19 mouse cellular contexts compared by ENCODE assay signal in genomic region chr5:66509151-66509550, GRCm38 (mm10).
A peak's percentile ranks its signal among the peaks of the same experiment; 100 is the strongest.
DNase-seq lines count a peak whose midpoint lies in the region; ATAC-seq and TF ChIP-seq lines count a peak whose summit lies in the region.
"Had no signal": no experiment of that assay in that cellular context is flagged by ENCODE, and none has a peak within 500 bp of the region (broad histone marks: within the 10 kb centered on the region; RNA-seq: fewer than 3 reads in every experiment).

No protein-coding gene starts in this region.

- no peak for ATAC-seq in kidney, embryonic 16.5 days (ENCODE audit: low FRiP score, low TSS enrichment)
- ATAC-seq: forebrain, embryonic 13.5 days; forebrain, embryonic 15.5 days had no signal

- H3K36me3 ChIP-seq in kidney, adult 2 months (ENCODE audit: control insufficient read depth, insufficient read depth, low read length), result no peaks in the 10 kb centered on the region
- H3K36me3 ChIP-seq in kidney, embryonic 16.5 days (ENCODE audit: insufficient read depth, low read length), result no peaks in the 10 kb centered on the region
- H3K36me3 ChIP-seq: embryonic facial prominence, embryonic 10.5 days; embryonic facial prominence, embryonic 12.5 days; forebrain, embryonic 15.5 days had no signal

- H3K9ac ChIP-seq in kidney, embryonic 16.5 days (replicated peaks; ENCODE audit: low read length), result no peak overlapping the region
- H3K9ac ChIP-seq: embryonic facial prominence, embryonic 12.5 days; forebrain, embryonic 13.5 days; forebrain, embryonic 15.5 days had no signal

- no peak overlapping the region for H3K4me2 ChIP-seq in kidney, embryonic 16.5 days (replicated peaks; ENCODE audit: low read depth, low read length)
- H3K4me2 ChIP-seq: embryonic facial prominence, embryonic 12.5 days; forebrain, embryonic 13.5 days; forebrain, embryonic 15.5 days had no signal

- peak overlapping the region; percentile 8; the same call in 1 of the 2 replicates for H3K27ac ChIP-seq in kidney, adult 2 months (ENCODE audit: insufficient read depth, low read depth, low read length)
- peak overlapping the region; percentile 57 for H3K27ac ChIP-seq in kidney, embryonic 16.5 days (ENCODE audit: low read length)
- H3K27ac ChIP-seq: embryonic facial prominence, embryonic 10.5 days; embryonic facial prominence, embryonic 12.5 days; forebrain, embryonic 13.5 days; forebrain, embryonic 15.5 days had no signal

- 69% methylated on average over 5 of the region's 5 CpGs for WGBS in kidney, adult 2 months
- WGBS in kidney, embryonic 16.5 days, result 72% methylated on average over 5 of the region's 5 CpGs

- TF ChIP-seq POLR2A in kidney, adult 2 months (IDR thresholded peaks at IDR 0.05; ENCODE audit: low read depth, low read length), result no peak

- H3K4me3 ChIP-seq in kidney, adult 2 months (ENCODE audit: insufficient read depth, low read depth, low read length), result no peak overlapping the region
- H3K4me3 ChIP-seq in kidney, embryonic 16.5 days (ENCODE audit: low read length), result no peak overlapping the region
- H3K4me3 ChIP-seq: embryonic facial prominence, embryonic 10.5 days; embryonic facial prominence, embryonic 12.5 days; forebrain, embryonic 13.5 days; forebrain, embryonic 15.5 days had no signal

- DNase-seq in heart, adult 11 months, result peak; percentile 55
- DNase-seq in heart, postnatal 4 days, result no peak
- DNase-seq in kidney, adult 2 months, result no peak
- DNase-seq in kidney, adult 9 months, result no peak
- no peak for DNase-seq in kidney, adult 18-20 months
- DNase-seq in ovary, postnatal 14 days (ENCODE audit: low spot score), result no peak
- DNase-seq: adrenal gland, adult 2 months; adrenal gland, postnatal 10 days; adrenal gland, postnatal 25 days; cerebellum, adult 11-12 months; cerebellum, adult 2 months; cerebellum, adult 9-10 months; cerebellum, postnatal 10 days; cerebellum, postnatal 25 days had no signal

- H3K4me1 ChIP-seq in kidney, adult 2 months (ENCODE audit: control insufficient read depth, insufficient read depth, low read length), result peaks cover 23% of the 10 kb centered on the region
- H3K4me1 ChIP-seq in kidney, embryonic 16.5 days (ENCODE audit: insufficient read depth, low read length), result peaks cover 44% of the 10 kb centered on the region
- H3K4me1 ChIP-seq: forebrain, embryonic 13.5 days; forebrain, embryonic 15.5 days had no signal

- H3K9me3 ChIP-seq in kidney, embryonic 16.5 days (ENCODE audit: low read length), result no peaks in the 10 kb centered on the region
- H3K9me3 ChIP-seq: embryonic facial prominence, embryonic 10.5 days; embryonic facial prominence, embryonic 12.5 days; forebrain, embryonic 13.5 days; forebrain, embryonic 15.5 days had no signal

- no peaks in the 10 kb centered on the region for H3K27me3 ChIP-seq in kidney, adult 2 months (replicated peaks; ENCODE audit: control insufficient read depth, insufficient read depth, low read length)
- no peaks in the 10 kb centered on the region for H3K27me3 ChIP-seq in kidney, embryonic 16.5 days (ENCODE audit: insufficient read depth, low read length)
- H3K27me3 ChIP-seq: embryonic facial prominence, embryonic 12.5 days; forebrain, embryonic 13.5 days; forebrain, embryonic 15.5 days had no signal

- no peak for TF ChIP-seq CTCF in kidney, adult 2 months (conservative IDR thresholded peaks at IDR 0.05; ENCODE audit: insufficient read depth, insufficient read length, low read depth, low read length)
